Mouse (Mus musculus): ENCODE data around the gene Rtca.
A peak's percentile ranks its signal among the peaks of the same experiment; 100 is the strongest.

DNA sequence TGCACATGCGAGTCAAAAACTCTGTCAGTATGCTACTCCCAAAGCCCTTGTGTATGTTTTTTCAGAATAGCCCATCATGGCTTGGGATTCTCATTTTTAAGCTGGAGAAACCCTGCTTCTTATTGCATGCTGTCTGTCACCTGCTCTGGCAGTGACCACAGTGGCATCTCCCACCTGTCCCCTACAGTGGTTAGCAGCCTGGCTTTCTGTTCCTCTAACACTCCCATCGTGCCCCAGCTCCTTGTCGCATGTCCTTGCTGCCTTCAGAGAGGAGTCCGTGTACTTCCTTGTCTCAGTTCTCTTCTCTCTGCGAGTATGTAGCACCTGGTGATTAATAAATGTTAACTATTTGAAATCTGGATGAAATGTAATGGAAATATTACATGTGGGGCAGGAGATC is 39.4 kb upstream of the Rtca start:
- TF ChIP-seq POLR2A (IDR thresholded peaks at IDR 0.05; ENCODE audit: insufficient read length, low read depth) (no peak), CEBPB (IDR thresholded peaks at IDR 0.05; ENCODE audit: insufficient read depth, poor library complexity, severe bottlenecking) (no peak), MAX (IDR thresholded peaks at IDR 0.05; ENCODE audit: low read depth) (no peak), E2F4 (IDR thresholded peaks at IDR 0.05; ENCODE audit: insufficient read depth) (no peak), USF1 (IDR thresholded peaks at IDR 0.05; ENCODE audit: low read depth) (no peak), POLR2AphosphoS2 (IDR thresholded peaks at IDR 0.05; ENCODE audit: insufficient read length, low read depth) (no peak), MYOD1 (IDR thresholded peaks at IDR 0.05; ENCODE audit: control insufficient read depth in 1 of 3, insufficient read length in 2 of 3, low read depth in 2 of 3) (peak in 2 of 3 experiments; percentile 62 to 67), REST (IDR thresholded peaks at IDR 0.05; ENCODE audit: insufficient read depth, insufficient read length) (no peak), MYOG (IDR thresholded peaks at IDR 0.05; ENCODE audit: control insufficient read depth in 1 of 3, insufficient read depth in 1 of 3, insufficient read length in 2 of 3, low read depth in 2 of 3) (peak in 2 of 3 experiments; percentile 61 to 82)
